Mouse (Mus musculus): ENCODE data around the gene Abca1. TPM values are rescaled to one million over a fixed set of nuclear protein-coding genes. Genes with fewer than 3 reads are reported as not detected.

Abca1 gene
- total and polyA plus RNA-seq, 3 experiments: 8.4 to 9.0 TPM; not detected in 1

DNA sequence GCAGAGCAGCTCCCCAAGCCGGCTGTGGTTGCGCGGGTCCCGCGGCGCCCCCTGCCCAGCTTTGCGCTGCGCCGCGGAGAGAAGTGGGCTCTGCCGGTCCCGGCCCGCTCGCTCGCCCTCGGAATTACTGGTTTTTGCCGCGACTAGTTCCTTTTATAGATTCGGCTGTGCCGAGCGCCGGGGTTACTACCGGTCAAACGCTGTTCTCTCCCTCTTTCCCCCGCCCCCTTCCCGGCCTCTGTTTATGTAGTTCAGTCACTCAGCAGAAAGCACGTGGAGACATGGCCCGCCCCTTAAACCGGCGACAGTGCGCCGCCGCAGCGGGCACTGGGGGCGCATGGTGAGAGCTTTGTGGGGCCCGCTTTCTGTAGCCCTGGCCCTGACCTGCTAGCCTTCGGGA lies at the start of gene Abca1 (continued):
- TF ChIP-seq CTCF (IDR thresholded peaks at IDR 0.05 in 2 of 3, conservative IDR thresholded peaks at IDR 0.05 in 1 of 3; ENCODE audit: control insufficient read depth in 1 of 3, insufficient read depth in 1 of 3, low read depth in 2 of 3, low read length in 3 of 3, poor library complexity in 1 of 3, severe bottlenecking in 1 of 3) (no peak), ETS1 (IDR thresholded peaks at IDR 0.05; ENCODE audit: low read depth, low read length) (peak; percentile 65; the same call in 1 of the 2 replicates), E2F4 (IDR thresholded peaks at IDR 0.05; ENCODE audit: borderline replicate concordance, low read depth, low read length) (no peak)

DNA sequence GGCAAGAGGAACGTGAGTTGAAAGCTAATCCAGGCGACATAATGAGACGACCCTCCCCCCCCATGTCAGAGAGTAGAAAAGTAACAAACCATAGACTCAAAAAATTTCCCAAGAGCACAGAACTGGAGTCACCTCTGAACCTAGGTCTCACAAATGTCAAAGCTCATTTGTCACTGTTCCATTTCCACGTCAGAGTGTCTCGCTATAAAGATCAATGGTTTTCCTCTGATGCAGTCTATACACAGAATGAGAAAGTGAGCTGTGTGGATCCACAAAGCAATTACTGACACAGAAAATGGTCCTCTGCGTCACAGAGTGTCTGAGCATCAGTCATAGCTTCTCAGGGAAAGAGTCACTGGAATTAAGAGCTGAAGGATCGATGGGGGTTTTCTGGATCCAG lies 44.8 kb upstream of the Abca1 start:
- peaks cover 20 to 40% of the 10 kb centered on the region in 2 experiments for H3K4me1 ChIP-seq (ENCODE audit: control insufficient read depth in 1 of 2, insufficient read depth in 2 of 2, low read length in 2 of 2)
- H3K36me3 ChIP-seq (ENCODE audit: control insufficient read depth in 1 of 2, insufficient read depth in 2 of 2, low read length in 2 of 2): peaks cover 0 to 34% of the 10 kb centered on the region in 2 experiments; a peak in 2 of 4 replicates
- no peak overlapping the region for H3K9ac ChIP-seq (ENCODE audit: control insufficient read depth, low read depth, low read length, poor library complexity, severe bottlenecking)
- DNase-seq (ENCODE audit: low read depth, low spot score): no peak
- no peaks in the 10 kb centered on the region for H3K79me2 ChIP-seq (ENCODE audit: control insufficient read depth, insufficient read depth, low read length, poor library complexity)
- H3K27me3 ChIP-seq (ENCODE audit: control insufficient read depth in 1 of 2, insufficient read depth in 2 of 2, low read length in 2 of 2): no peaks in the 10 kb centered on the region
- TF ChIP-seq JUND (IDR thresholded peaks at IDR 0.05; ENCODE audit: low read depth, low read length): no peak
- no peak for TF ChIP-seq CTCF (IDR thresholded peaks at IDR 0.05 in 2 of 3, conservative IDR thresholded peaks at IDR 0.05 in 1 of 3; ENCODE audit: control insufficient read depth in 1 of 3, insufficient read depth in 1 of 3, low read depth in 2 of 3, low read length in 3 of 3, poor library complexity in 1 of 3, severe bottlenecking in 1 of 3)
- no peak for TF ChIP-seq ZNF384 (IDR thresholded peaks at IDR 0.05; ENCODE audit: low read depth, low read length)
- TF ChIP-seq ZC3H11A (IDR thresholded peaks at IDR 0.05; ENCODE audit: low read depth, low read length): no peak
- TF ChIP-seq SIN3A (IDR thresholded peaks at IDR 0.05; ENCODE audit: low read length): no peak
- TF ChIP-seq MAZ (IDR thresholded peaks at IDR 0.05; ENCODE audit: low read depth, low read length): no peak
- no peak for TF ChIP-seq ELF1 (IDR thresholded peaks at IDR 0.05; ENCODE audit: low read depth, low read length)
- TF ChIP-seq MXI1 (IDR thresholded peaks at IDR 0.05; ENCODE audit: low read depth, low read length): no peak
- TF ChIP-seq TBP (IDR thresholded peaks at IDR 0.05; ENCODE audit: low read depth, low read length): no peak
- no peak for TF ChIP-seq USF2 (IDR thresholded peaks at IDR 0.05; ENCODE audit: borderline replicate concordance in 1 of 2, insufficient read depth in 1 of 2, low read depth in 1 of 2, low read length in 2 of 2)
- no peak for TF ChIP-seq MAX (IDR thresholded peaks at IDR 0.05; ENCODE audit: low read length)
- TF ChIP-seq POLR2AphosphoS5 (IDR thresholded peaks at IDR 0.05; ENCODE audit: borderline replicate concordance, low read depth, low read length): no peak
- TF ChIP-seq KAT2A (conservative IDR thresholded peaks at IDR 0.05; ENCODE audit: low read depth, low read length): no peak
- no peaks in the 10 kb centered on the region for H3K9me3 ChIP-seq (replicated peaks; ENCODE audit: insufficient read depth, low read length)
- H3K27ac ChIP-seq (ENCODE audit: control insufficient read depth, low read depth, low read length): no peak overlapping the region
- H3K4me3 ChIP-seq (ENCODE audit: control insufficient read depth in 1 of 2, insufficient read depth in 1 of 2, low read depth in 2 of 2, low read length in 2 of 2): no peak overlapping the region

DNA sequence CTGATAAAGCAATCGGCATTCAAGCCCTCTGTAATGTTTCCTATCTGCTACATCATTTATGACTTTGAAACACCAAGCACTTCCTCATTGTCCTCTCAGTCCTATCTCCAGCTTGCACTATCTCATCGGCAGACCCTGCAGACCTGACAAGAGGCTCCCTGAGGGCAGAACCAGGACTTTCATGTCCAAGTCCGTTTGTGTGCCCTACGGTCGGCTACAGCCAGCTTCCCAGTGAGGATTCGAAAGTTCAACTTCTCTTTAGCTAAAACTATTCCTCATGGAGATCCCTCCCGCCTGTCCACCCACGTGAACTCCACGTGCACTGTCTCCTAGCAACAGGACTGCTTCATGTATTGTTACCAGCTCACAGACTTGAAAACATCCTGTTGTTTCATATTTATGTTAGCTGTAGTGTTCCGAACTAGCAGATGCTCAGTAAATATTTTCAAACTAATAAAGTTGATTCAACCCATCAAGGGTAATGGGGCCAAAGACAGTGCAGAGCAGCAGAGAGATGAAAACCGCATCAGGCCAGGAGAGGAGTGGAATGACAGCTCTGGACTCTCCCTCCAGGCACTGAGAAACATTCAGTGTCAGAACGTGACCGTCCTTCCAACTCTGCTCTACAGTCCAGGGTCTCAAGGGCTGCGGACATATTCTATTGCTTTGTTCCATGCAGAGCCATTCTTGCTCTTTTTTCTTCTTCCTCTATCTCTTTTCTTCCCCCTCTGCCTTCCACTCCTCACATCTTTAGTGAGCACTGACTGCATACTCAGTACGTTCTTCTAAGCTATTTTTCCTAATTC lies 44.1 kb upstream of the Abca1 start:
- peak overlapping the region in 1 of 2 experiments; percentile 32; a peak in 2 of 4 replicates for H3K4me3 ChIP-seq (ENCODE audit: control insufficient read depth in 1 of 2, insufficient read depth in 1 of 2, low read depth in 2 of 2, low read length in 2 of 2)
- no peaks in the 10 kb centered on the region for H3K9me3 ChIP-seq (replicated peaks; ENCODE audit: insufficient read depth, low read length)
- H3K27ac ChIP-seq (ENCODE audit: control insufficient read depth, low read depth, low read length): peak overlapping the region; percentile 79
- H3K36me3 ChIP-seq (ENCODE audit: control insufficient read depth in 1 of 2, insufficient read depth in 2 of 2, low read length in 2 of 2): peaks cover 0 to 34% of the 10 kb centered on the region in 2 experiments; a peak in 2 of 4 replicates
- H3K4me1 ChIP-seq (ENCODE audit: control insufficient read depth in 1 of 2, insufficient read depth in 2 of 2, low read length in 2 of 2): peaks cover 20 to 43% of the 10 kb centered on the region in 2 experiments
- TF ChIP-seq RCOR1 (IDR thresholded peaks at IDR 0.05; ENCODE audit: low read depth, low read length) (peak; percentile 61; the same call in 1 of the 2 replicates), ELF1 (IDR thresholded peaks at IDR 0.05; ENCODE audit: low read depth, low read length) (peak; percentile 75), NELFE (IDR thresholded peaks at IDR 0.05; ENCODE audit: low read depth, low read length) (0 out of 2 replicates have a peak, but pooled peaks have one; percentile 16), CHD1 (IDR thresholded peaks at IDR 0.05; ENCODE audit: low read depth, low read length) (no peak), TCF12 (IDR thresholded peaks at IDR 0.05; ENCODE audit: low read depth, low read length) (peak; percentile 82), MAFK (IDR thresholded peaks at IDR 0.05; ENCODE audit: borderline replicate concordance, low read depth, low read length) (no peak), EP300 (IDR thresholded peaks at IDR 0.05; ENCODE audit: low read depth in 1 of 2, low read length in 2 of 2) (peak; percentile 86 to 89), MAX (IDR thresholded peaks at IDR 0.05; ENCODE audit: low read length) (peak; percentile 94), USF1 (IDR thresholded peaks at IDR 0.05; ENCODE audit: low read depth, low read length) (peak; percentile 69), MXI1 (IDR thresholded peaks at IDR 0.05; ENCODE audit: low read depth, low read length) (peak; percentile 91), TAL1 (IDR thresholded peaks at IDR 0.05; ENCODE audit: low read length) (peak; percentile 39), CTCF (IDR thresholded peaks at IDR 0.05 in 2 of 3, conservative IDR thresholded peaks at IDR 0.05 in 1 of 3; ENCODE audit: control insufficient read depth in 1 of 3, insufficient read depth in 1 of 3, low read depth in 2 of 3, low read length in 3 of 3, poor library complexity in 1 of 3, severe bottlenecking in 1 of 3) (no peak), MYC (IDR thresholded peaks at IDR 0.05; ENCODE audit: low read depth, low read length) (peak; percentile 92), POLR2A (IDR thresholded peaks at IDR 0.05; ENCODE audit: control insufficient read depth in 1 of 2, insufficient read depth in 1 of 2, low read depth in 1 of 2, low read length in 2 of 2, poor library complexity in 1 of 2) (0 out of 4 replicates have a peak, but pooled peaks of 1 of the 2 experiments have one; percentile 25), SIN3A (IDR thresholded peaks at IDR 0.05; ENCODE audit: low read length) (peak; percentile 68), ETS1 (IDR thresholded peaks at IDR 0.05; ENCODE audit: low read depth, low read length) (peak; percentile 81), KAT2A (conservative IDR thresholded peaks at IDR 0.05; ENCODE audit: low read depth, low read length) (no peak), GATA1 (IDR thresholded peaks at IDR 0.05; ENCODE audit: low read depth, low read length) (peak; percentile 91)
- no peaks in the 10 kb centered on the region for H3K79me2 ChIP-seq (ENCODE audit: control insufficient read depth, insufficient read depth, low read length, poor library complexity)
- peak overlapping the region; percentile 52 for H3K9ac ChIP-seq (ENCODE audit: control insufficient read depth, low read depth, low read length, poor library complexity, severe bottlenecking)
- no peaks in the 10 kb centered on the region for H3K27me3 ChIP-seq (ENCODE audit: control insufficient read depth in 1 of 2, insufficient read depth in 2 of 2, low read length in 2 of 2)
- peak; percentile 75 for DNase-seq (ENCODE audit: low read depth, low spot score)

Measured in MEL (cell line).